ENCODE assay signal across 12 mouse cellular contexts in the genomic region with DNA sequence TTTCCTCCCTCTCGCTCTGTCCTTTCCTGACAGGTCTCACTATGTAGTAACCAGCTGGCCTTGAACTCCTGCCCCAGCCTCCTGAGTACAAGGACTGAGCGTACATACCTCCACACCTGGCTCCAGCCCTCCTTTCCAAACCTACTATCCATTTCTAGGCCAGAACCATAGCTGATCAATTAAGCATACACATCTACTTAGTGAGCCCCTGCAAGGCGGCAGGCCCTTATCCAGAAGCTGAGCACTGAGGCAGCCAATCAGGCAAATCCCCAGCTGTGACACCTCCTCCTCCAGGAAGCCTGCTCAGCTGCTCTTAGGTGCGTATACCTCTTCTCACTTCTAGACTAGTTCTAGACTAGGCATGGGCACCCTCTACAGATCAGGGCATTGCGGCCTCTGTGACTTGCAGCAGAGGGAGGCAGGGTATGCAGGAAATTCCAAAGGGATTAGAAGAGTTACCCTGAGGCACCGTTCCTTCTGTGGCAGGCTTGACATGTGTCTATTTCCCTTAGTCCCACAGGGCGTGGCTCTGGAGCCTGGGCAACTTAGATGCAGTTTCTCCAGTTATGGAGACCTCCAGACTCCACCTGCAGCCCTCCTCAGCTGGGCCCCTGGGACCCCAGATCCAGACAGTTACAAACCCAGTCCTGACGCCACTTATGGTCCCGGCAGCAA. TPM values are rescaled to one million over a fixed set of nuclear protein-coding genes. Genes with fewer than 3 reads are reported as not detected.
DNase-seq lines count a peak whose midpoint lies in the region; ATAC-seq and TF ChIP-seq lines count a peak whose summit lies in the region.
"Had no signal": no experiment of that assay in that cellular context is flagged by ENCODE, and none has a peak within 500 bp of the region (broad histone marks: within the 10 kb centered on the region; RNA-seq: fewer than 3 reads in every experiment).

No protein-coding gene starts in this region.

- no peaks in the 10 kb centered on the region for H3K9me3 ChIP-seq in kidney, embryonic 16.5 days (ENCODE audit: low read length)
- H3K9me3 ChIP-seq in embryonic facial prominence, embryonic 15.5 days (replicated peaks), result no peaks in the 10 kb centered on the region
- H3K9me3 ChIP-seq: embryonic facial prominence, embryonic 12.5 days; hindbrain, embryonic 10.5 days; liver, embryonic 15.5 days had no signal

- no peak overlapping the region for H3K4me2 ChIP-seq in kidney, embryonic 16.5 days (replicated peaks; ENCODE audit: low read depth, low read length)
- H3K4me2 ChIP-seq in embryonic facial prominence, embryonic 15.5 days (replicated peaks), result no peak overlapping the region
- H3K4me2 ChIP-seq: embryonic facial prominence, embryonic 12.5 days; liver, embryonic 15.5 days had no signal

- ATAC-seq in cerebellum, adult (ENCODE audit: insufficient number of reproducible peaks, low FRiP score, low TSS enrichment), result no peak
- no peak for ATAC-seq in kidney, embryonic 16.5 days (ENCODE audit: low FRiP score, low TSS enrichment)
- ATAC-seq in embryonic facial prominence, embryonic 15.5 days (ENCODE audit: insufficient number of reproducible peaks, low FRiP score, low TSS enrichment, low read depth), result no peak

- no peaks in the 10 kb centered on the region for H3K36me3 ChIP-seq in kidney, adult 2 months (ENCODE audit: control insufficient read depth, insufficient read depth, low read length)
- H3K36me3 ChIP-seq in kidney, embryonic 16.5 days (ENCODE audit: insufficient read depth, low read length), result peaks cover 12% of the 10 kb centered on the region; the same call in 1 of the 2 replicates
- no peaks in the 10 kb centered on the region for H3K36me3 ChIP-seq in embryonic facial prominence, embryonic 15.5 days
- H3K36me3 ChIP-seq: liver, embryonic 15.5 days had no signal

- peak; percentile 54 for DNase-seq in cerebellum, adult 11-12 months
- DNase-seq in kidney, adult 2 months, result peak; percentile 48
- peak; percentile 75 for DNase-seq in 3134 (ENCODE audit: extremely low read depth, insufficient read length, low spot score)
- DNase-seq in urinary bladder, postnatal 25 days (ENCODE audit: low spot score), result no peak
- no peak for DNase-seq in right cerebral cortex, postnatal 14 days

- TF ChIP-seq CTCF in kidney, adult 2 months (conservative IDR thresholded peaks at IDR 0.05; ENCODE audit: insufficient read depth, insufficient read length, low read depth, low read length), result no peak

- H3K27me3 ChIP-seq in kidney, adult 2 months (replicated peaks; ENCODE audit: control insufficient read depth, insufficient read depth, low read length), result no peaks in the 10 kb centered on the region
- no peaks in the 10 kb centered on the region for H3K27me3 ChIP-seq in kidney, embryonic 16.5 days (ENCODE audit: insufficient read depth, low read length)
- H3K27me3 ChIP-seq in embryonic facial prominence, embryonic 15.5 days, result no peaks in the 10 kb centered on the region
- H3K27me3 ChIP-seq: embryonic facial prominence, embryonic 12.5 days had no signal

- H3K27ac ChIP-seq in kidney, adult 2 months (ENCODE audit: insufficient read depth, low read depth, low read length), result no peak overlapping the region
- no peak overlapping the region for H3K27ac ChIP-seq in kidney, embryonic 16.5 days (ENCODE audit: low read length)
- H3K27ac ChIP-seq in embryonic facial prominence, embryonic 15.5 days (replicated peaks), result peak overlapping the region; percentile 74; the same call in 1 of the 2 replicates
- H3K27ac ChIP-seq: hindbrain, embryonic 10.5 days; liver, embryonic 15.5 days had no signal

- no peak for TF ChIP-seq POLR2A in kidney, adult 2 months (IDR thresholded peaks at IDR 0.05; ENCODE audit: low read depth, low read length)

- no peak overlapping the region for H3K4me3 ChIP-seq in kidney, adult 2 months (ENCODE audit: insufficient read depth, low read depth, low read length)
- H3K4me3 ChIP-seq in kidney, embryonic 16.5 days (ENCODE audit: low read length), result no peak overlapping the region
- no peak overlapping the region for H3K4me3 ChIP-seq in embryonic facial prominence, embryonic 15.5 days (replicated peaks)
- H3K4me3 ChIP-seq: embryonic facial prominence, embryonic 12.5 days; hindbrain, embryonic 10.5 days; liver, embryonic 15.5 days had no signal

- no peak overlapping the region for H3K9ac ChIP-seq in kidney, embryonic 16.5 days (replicated peaks; ENCODE audit: low read length)
- H3K9ac ChIP-seq in embryonic facial prominence, embryonic 15.5 days, result no peak overlapping the region
- H3K9ac ChIP-seq: liver, embryonic 15.5 days had no signal

- WGBS in kidney, adult 2 months, result 74% methylated on average over 9 of the region's 9 CpGs
- 78% methylated on average over 9 of the region's 9 CpGs for WGBS in kidney, embryonic 16.5 days
- 49% methylated on average over 9 of the region's 9 CpGs for WGBS in embryonic facial prominence, embryonic 15.5 days

- H3K4me1 ChIP-seq in kidney, adult 2 months (ENCODE audit: control insufficient read depth, insufficient read depth, low read length), result peaks cover 26% of the 10 kb centered on the region
- peaks cover 87% of the 10 kb centered on the region for H3K4me1 ChIP-seq in kidney, embryonic 16.5 days (ENCODE audit: insufficient read depth, low read length)
- H3K4me1 ChIP-seq in embryonic facial prominence, embryonic 15.5 days, result peaks cover 97% of the 10 kb centered on the region

RNA-seq across cellular contexts. Expression of gene Soga1, which starts 6.6 kb away (rescaled TPM):
- 5.3 and 5.4 TPM in 2 replicates for polyA plus RNA-seq in kidney, adult 2 months (2012; rRNA removed)
- 2.5 and 3.6 TPM in 2 replicates for polyA plus RNA-seq in kidney, embryonic 16.5 days (2015; fragmentation: Nextera tagmentation; extraction: Ambion mirVana)
- polyA plus RNA-seq in embryonic facial prominence, embryonic 15.5 days (2015; fragmentation: Nextera tagmentation; extraction: Ambion mirVana), result 3.5 and 4.4 TPM in 2 replicates

RNA-seq across cellular contexts. Expression of gene Tldc2, which starts 14.4 kb away (rescaled TPM):
- 11.3 and 12.2 TPM in 2 replicates for polyA plus RNA-seq in kidney, adult 2 months (2012; rRNA removed)
- polyA plus RNA-seq in kidney, embryonic 16.5 days (2015; fragmentation: Nextera tagmentation; extraction: Ambion mirVana), result 0.53 and 0.71 TPM in 2 replicates
- polyA plus RNA-seq in embryonic facial prominence, embryonic 15.5 days (2015; fragmentation: Nextera tagmentation; extraction: Ambion mirVana), result not detected in 2 replicates
- polyA plus RNA-seq: C2C12; embryonic facial prominence, embryonic 12.5 days; hindbrain, embryonic 10.5 days; liver, embryonic 15.5 days had no signal

Comparison
In these comparisons a context has a peak if more than half of its experiments do, and no peak if none do; other contexts are left out.
1. DNase-seq: peak in cerebellum, adult 11-12 months (single experiment), kidney, adult 2 months (single experiment) and 3134 (single experiment); none in urinary bladder, postnatal 25 days (single experiment) and right cerebral cortex, postnatal 14 days (single experiment).